Mouse (Mus musculus) urinary bladder, adult 2 months (tissue): ENCODE measurements at regions not wholly inside any gene's neighbourhood (a gene's known extent, or its start where the extent isn't known, plus 50 kb on each side); places are given as distances from the start of the nearest gene placed in this dataset.

Experiments used
- DNase-seq: peaks from one replicate; pipeline ENCODE4 v3.0.0; 2022; ENCODE audit warnings: low spot score

DNA sequence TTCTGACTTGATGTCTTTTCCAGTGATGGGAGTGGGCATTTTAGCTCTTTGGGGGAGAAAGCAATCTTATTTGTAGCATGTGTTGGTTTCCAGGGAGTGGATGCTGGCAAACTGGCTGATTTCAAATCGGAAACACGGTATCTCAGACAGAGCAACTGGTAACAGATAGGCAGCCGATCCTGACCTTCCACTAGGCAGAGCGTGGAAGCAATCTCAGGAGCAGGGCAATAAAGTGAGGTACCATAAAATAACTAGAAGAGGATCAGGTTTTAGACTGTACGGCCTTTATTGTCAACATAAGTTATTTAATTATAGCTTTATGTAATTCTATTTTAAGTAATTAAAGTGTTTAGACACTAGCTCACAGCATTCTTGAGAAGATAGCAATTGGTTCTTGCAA is 390.0 kb downstream of the Plk2 start:
- no peak for DNase-seq

DNA sequence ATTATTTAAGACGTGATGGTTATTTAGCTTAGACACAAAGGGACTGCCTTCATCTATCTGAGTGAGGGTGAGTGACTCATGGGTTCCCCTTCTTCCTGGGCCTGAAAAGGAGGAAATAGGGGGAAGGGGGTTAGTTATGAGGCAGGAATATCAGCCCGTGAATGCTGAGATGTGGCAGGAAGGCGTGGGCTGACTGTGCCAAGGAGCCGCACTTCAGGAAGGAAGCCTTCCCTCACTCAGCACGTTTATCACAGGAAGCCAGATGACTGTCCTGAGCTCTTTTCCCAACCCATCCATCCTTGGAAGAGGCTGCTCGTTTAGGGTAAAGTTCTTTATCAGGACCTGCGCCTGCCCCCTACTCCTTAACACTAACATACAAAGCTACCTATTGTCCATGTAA is 403.5 kb downstream of the Plk2 start:
- DNase-seq: no peak

- DNase-seq: no peak
These were observed 408.0 kb downstream of the Plk2 start for GRCm38 (mm10) chr13:110802841-110803240.

- DNase-seq: no peak
These were observed 417.6 kb downstream of the Plk2 start for GRCm38 (mm10) chr13:110812401-110812800.

DNA sequence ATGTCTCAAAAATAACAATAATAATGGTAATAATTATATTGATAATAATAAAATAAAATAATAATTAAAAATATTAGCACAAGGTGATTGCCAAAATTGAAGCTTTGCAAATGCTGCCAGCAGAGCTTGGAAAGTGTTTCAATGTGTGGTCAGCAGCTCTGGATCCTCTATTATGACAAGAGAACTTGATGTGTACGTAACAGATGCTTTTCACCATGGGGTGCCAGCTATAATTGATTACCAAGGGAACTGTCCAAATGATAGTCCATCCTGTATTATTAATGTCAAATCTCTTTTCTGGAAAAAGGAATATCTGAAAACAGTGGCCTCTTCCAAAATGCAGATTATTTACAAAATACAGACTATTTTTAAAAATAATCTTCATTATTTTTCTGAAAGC is 419.2 kb downstream of the Plk2 start:
- DNase-seq: no peak

GRCm38 (mm10) chr13:110819301-110819862 is 424.5 kb downstream of the Plk2 start:
- DNase-seq: no peak

- no peak for DNase-seq
These were observed 429.9 kb upstream of the Actbl2 start for GRCm38 (mm10) chr13:110824878-110825277.

GRCm38 (mm10) chr13:110832442-110832841 is 422.4 kb upstream of the Actbl2 start:
- no peak for DNase-seq

- no peak for DNase-seq
These were observed 417.9 kb upstream of the Actbl2 start for GRCm38 (mm10) chr13:110836936-110837335.

DNA sequence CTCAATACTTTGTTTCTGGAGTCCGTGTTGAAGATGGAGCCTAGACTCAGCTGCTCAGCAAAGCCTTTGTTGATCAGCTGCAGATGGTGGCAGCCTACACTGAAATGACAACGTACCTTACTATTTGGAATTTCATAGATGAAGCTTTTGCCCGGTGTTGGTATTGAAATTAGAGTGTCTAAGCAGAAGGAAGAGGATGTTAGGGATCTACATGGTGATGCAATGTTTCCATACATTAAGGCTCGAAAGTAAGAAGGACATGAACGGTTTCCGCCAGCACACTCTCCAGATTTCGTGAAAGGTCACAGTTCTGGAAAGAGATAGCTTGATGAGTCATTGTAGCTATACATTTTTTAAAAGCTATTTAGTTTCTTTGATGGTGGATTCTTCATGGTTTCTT is 412.9 kb upstream of the Actbl2 start:
- DNase-seq: no peak

- DNase-seq: no peak
These were observed 409.1 kb upstream of the Actbl2 start for GRCm38 (mm10) chr13:110845695-110846094.

GRCm38 (mm10) chr13:110852996-110853727 is 401.7 kb upstream of the Actbl2 start:
- DNase-seq: no peak

DNA sequence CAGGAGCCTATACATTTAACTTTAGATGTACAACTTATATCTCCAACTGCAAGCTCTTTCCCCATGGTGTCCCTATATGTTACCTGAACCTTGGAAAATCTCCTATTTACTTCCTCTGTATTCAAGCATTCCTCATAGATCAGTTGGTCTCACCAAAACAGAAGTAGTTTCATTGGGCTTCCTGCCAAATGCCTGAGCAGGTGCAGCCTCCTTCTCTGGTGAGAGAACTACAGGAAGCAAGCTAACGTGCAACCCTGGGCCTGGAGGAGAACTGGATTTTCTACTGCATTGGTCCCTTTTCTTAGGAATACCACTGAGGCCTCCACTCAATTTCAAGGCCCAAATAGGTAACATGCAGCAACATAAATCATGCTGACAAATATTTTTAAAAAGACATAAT is 400.6 kb upstream of the Actbl2 start:
- DNase-seq: no peak

DNA sequence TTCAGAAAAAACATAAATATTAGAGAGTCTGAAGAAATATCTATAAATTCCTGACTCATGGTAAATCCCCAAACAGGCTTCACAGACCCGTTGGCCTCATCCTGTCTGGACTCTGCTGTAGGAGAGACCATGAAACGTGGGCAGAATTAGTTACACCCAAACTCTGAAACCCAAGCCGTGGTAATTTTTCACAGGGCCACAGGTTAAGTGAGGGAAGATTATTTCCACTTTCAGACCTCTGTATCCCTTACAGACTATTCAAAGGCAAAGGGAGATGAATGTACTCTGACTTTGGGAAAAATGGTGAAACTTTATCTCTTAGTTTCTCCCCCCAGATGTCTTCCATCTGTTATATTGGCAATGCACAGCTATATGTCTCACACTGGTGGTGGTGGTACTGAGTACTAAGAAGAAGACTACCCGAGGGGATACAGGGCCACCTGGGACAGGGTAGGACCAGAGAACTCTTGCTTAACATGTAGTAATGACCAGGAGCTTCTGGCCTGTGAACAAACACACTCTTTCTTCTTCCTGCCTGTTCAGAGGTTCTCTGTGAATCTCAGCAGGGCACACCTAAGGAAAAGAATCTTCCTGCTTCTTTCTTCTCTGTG is 388.8 kb upstream of the Actbl2 start:
- DNase-seq: no peak

DNA sequence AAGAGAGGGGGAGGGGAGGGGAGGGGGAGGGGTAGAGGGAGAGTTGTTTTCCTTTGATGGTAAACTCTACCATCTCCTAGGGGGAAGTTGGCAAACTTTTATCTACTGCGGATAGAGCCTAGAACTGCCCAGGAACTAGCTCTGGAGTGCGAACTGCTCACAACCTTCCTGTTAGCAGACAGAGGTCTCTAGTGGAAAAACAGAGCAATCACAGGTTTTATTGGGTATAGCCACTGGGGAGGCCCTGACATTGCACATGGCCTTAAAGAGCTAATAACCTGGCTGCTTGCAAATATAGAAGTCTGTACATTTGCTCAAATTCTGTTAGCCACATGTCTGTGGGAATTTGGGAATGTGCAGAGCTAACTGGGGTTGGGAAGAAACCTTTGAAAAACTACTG is 388.1 kb upstream of the Actbl2 start:
- DNase-seq: no peak

- no peak for DNase-seq
These were observed 383.6 kb upstream of the Actbl2 start for GRCm38 (mm10) chr13:110871125-110871775.

DNA sequence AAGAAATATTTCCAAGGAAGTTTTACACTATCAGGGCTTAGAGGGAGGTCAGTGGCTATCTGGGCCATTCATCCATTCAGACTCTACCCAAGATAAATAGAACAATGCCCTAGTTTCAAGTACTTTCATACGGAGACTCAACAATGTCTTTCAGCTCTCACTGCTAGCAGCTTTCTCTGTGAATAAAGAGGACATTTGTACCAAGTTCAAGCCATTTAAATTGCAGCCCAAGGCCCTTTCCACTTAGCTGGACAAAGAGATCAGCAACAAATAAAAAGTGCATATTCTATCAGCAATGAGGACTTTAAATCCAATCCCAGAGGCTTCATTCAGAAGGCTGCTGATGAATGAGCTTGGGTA is 383.1 kb upstream of the Actbl2 start:
- DNase-seq: no peak

- no peak for DNase-seq
These were observed 373.2 kb upstream of the Actbl2 start for GRCm38 (mm10) chr13:110881573-110881972.

DNA sequence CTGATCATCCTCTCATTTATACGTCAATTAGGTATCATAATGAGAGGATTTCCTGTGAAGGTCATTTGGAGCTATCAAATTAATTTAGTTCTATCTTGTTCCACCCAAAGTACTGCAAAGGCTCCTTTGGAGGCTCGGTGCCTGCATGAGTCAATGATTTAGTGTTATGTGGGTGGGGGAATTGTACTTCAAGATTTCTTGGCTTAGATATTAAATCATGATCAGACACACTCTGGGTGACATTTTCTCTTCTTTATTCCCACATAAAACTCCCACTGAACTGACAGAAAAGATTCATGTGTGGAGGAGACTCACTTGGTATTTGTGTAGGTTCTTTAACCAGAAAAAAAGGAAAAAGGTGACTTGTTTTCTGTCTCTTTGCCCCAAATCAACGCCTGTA is 372.6 kb upstream of the Actbl2 start:
- DNase-seq: no peak

DNA sequence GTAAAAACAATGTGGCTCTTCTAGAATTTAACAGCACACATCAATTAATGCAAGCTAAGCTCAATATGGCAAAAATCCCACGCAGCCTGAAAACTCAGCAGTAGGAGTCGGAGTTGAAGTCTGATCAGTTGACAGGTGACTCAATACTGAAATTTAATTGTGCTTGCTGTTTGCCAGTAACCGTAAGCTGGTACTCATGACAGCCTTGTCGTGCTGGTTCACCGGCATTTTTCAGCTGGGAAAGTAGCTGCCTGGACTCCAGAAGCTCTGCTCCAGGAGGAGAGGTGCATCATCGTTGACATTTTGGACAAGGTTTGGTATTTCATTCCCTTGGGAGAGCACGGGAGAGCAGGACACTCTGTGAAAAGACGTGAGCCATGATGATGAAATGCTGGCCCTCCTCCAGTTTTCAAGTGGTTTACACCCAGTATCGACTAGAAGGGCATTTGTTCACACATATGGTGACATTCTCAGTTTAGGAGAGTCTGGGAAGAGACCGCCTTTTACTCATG is 372.1 kb upstream of the Actbl2 start:
- DNase-seq: no peak

DNA sequence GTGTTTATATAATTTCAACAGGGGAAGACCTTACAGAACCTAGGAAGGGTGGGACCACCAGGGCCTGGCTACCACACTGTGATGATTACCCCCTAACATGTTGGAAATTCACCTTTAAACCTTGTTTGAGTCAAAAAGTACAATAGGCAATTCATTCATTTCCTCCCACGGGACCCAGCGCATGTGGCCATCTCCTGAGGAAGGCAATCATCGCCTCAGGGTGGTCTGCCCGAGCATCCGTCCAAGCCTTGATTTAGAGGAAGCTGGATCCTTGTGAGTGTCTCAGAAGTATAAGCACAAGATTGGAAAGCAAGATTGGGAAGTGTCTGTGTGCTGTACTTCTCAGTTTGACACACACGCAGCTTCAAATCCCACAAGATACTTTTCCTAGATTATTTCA is 360.9 kb upstream of the Actbl2 start:
- no peak for DNase-seq

GRCm38 (mm10) chr13:110895349-110895748 is 359.5 kb upstream of the Actbl2 start:
- DNase-seq: no peak

- no peak for DNase-seq
These were observed 358.9 kb upstream of the Actbl2 start for GRCm38 (mm10) chr13:110895900-110896299.
